Mouse (Mus musculus): ENCODE data around the gene Syngr2. TPM values are rescaled to one million over a fixed set of nuclear protein-coding genes. Genes with fewer than 3 reads are reported as not detected.

Gene Syngr2
- polyA plus RNA-seq (2015; fragmentation: Nextera tagmentation; extraction: Ambion mirVana) = 14.3 and 15.0 TPM in 2 replicates

- Histone ChIP-seq H3K4me2 (replicated peaks) (peak within 1 kb of the TSS; percentile 93), H3K36me3 (peaks cover 14% of the 10 kb centered on the region), H3K4me3 (replicated peaks) (peak within 1 kb of the TSS; percentile 61), H3K9ac (replicated peaks) (peak within 1 kb of the TSS; percentile 65), H3K4me1 (replicated peaks) (peaks cover 24% of the 10 kb centered on the region), H3K27me3 (peaks cover 23% of the 10 kb centered on the region), H3K9me3 (no peaks in the 10 kb centered on the region), H3K27ac (no peak within 1 kb of the TSS; the same call in 1 of the 2 replicates)
- peak; percentile 77 for ATAC-seq
- under 1% methylated on average over 75 of the region's 75 CpGs for WGBS
Observed at GRCm38 (mm10) chr11:117809407-117810311, at the start of gene Syngr2, which contains the start of gene Gm20708. TSS of gene Syngr2 (plus strand) at chr11:117809668. TSS of gene Gm20708 (plus strand) at chr11:117809668.

- H3K36me3 ChIP-seq = peaks cover 95% of the 10 kb centered on the region
- H3K27me3 ChIP-seq = no peaks in the 10 kb centered on the region
Observed at GRCm38 (mm10) chr11:117760374-117761119, 48.9 kb upstream of the Syngr2 start.

GRCm38 (mm10) chr11:117761801-117762200 lies 47.7 kb upstream of the Syngr2 start:
- WGBS = 93% methylated on average over 13 of the region's 13 CpGs
- H3K4me1 ChIP-seq (replicated peaks) = no peaks in the 10 kb centered on the region

More at GRCm38 (mm10) chr11:117760374-117761119, 48.9 kb upstream of the Syngr2 start:
- WGBS = 93% methylated on average over 26 of the region's 26 CpGs
- no peak overlapping the region for H3K27ac ChIP-seq
- no peak overlapping the region for H3K4me2 ChIP-seq (replicated peaks)
- 0 out of 2 replicates have a peak, but pooled peaks have one; percentile 27 for ATAC-seq
- H3K9ac ChIP-seq (replicated peaks) = no peak overlapping the region
- H3K4me1 ChIP-seq (replicated peaks) = no peaks in the 10 kb centered on the region
- no peaks in the 10 kb centered on the region for H3K9me3 ChIP-seq
- H3K4me3 ChIP-seq (replicated peaks) = no peak overlapping the region

GRCm38 (mm10) chr11:117762246-117762645 lies 47.2 kb upstream of the Syngr2 start:
- WGBS = 88% methylated on average over 12 of the region's 12 CpGs
- Histone ChIP-seq H3K4me2 (replicated peaks) (no peak overlapping the region), H3K36me3 (peaks cover 90% of the 10 kb centered on the region), H3K9ac (replicated peaks) (no peak overlapping the region), H3K4me3 (replicated peaks) (no peak overlapping the region), H3K4me1 (replicated peaks) (no peaks in the 10 kb centered on the region), H3K9me3 (no peaks in the 10 kb centered on the region), H3K27ac (no peak overlapping the region), H3K27me3 (no peaks in the 10 kb centered on the region)
- no peak for ATAC-seq

More at GRCm38 (mm10) chr11:117761801-117762200, 47.7 kb upstream of the Syngr2 start:
- peaks cover 94% of the 10 kb centered on the region for H3K36me3 ChIP-seq
- H3K4me2 ChIP-seq (replicated peaks) = no peak overlapping the region
- no peak for ATAC-seq
- H3K4me3 ChIP-seq (replicated peaks) = no peak overlapping the region
- no peaks in the 10 kb centered on the region for H3K27me3 ChIP-seq
- no peak overlapping the region for H3K9ac ChIP-seq (replicated peaks)
- H3K27ac ChIP-seq = no peak overlapping the region
- no peaks in the 10 kb centered on the region for H3K9me3 ChIP-seq

GRCm38 (mm10) chr11:117764319-117764718 lies 45.1 kb upstream of the Syngr2 start:
- Histone ChIP-seq H3K27me3 (no peaks in the 10 kb centered on the region), H3K9me3 (no peaks in the 10 kb centered on the region), H3K4me3 (replicated peaks) (no peak overlapping the region), H3K9ac (replicated peaks) (no peak overlapping the region), H3K27ac (no peak overlapping the region), H3K4me1 (replicated peaks) (0 out of 2 replicates have a peak, but pooled peaks cover 7% of the 10 kb centered on the region), H3K36me3 (peaks cover 69% of the 10 kb centered on the region), H3K4me2 (replicated peaks) (no peak overlapping the region)
- WGBS = 92% methylated on average over 9 of the region's 9 CpGs
- ATAC-seq = no peak

GRCm38 (mm10) chr11:117765361-117765760 lies 44.1 kb upstream of the Syngr2 start:
- no peak for ATAC-seq
- no peak overlapping the region for H3K4me3 ChIP-seq (replicated peaks)

GRCm38 (mm10) chr11:117766275-117766674 lies 43.2 kb upstream of the Syngr2 start:
- H3K27ac ChIP-seq = no peak overlapping the region
- peaks cover 10% of the 10 kb centered on the region; the same call in 1 of the 2 replicates for H3K4me1 ChIP-seq (replicated peaks)
- H3K4me2 ChIP-seq (replicated peaks) = no peak overlapping the region
- H3K27me3 ChIP-seq = no peaks in the 10 kb centered on the region
- WGBS = 91% methylated on average over 3 of the region's 3 CpGs
- no peak for ATAC-seq
- H3K9me3 ChIP-seq = no peaks in the 10 kb centered on the region
- H3K36me3 ChIP-seq = peaks cover 50% of the 10 kb centered on the region
- no peak overlapping the region for H3K9ac ChIP-seq (replicated peaks)
- no peak overlapping the region for H3K4me3 ChIP-seq (replicated peaks)

More at GRCm38 (mm10) chr11:117765361-117765760, 44.1 kb upstream of the Syngr2 start:
- H3K36me3 ChIP-seq = peaks cover 59% of the 10 kb centered on the region
- no peaks in the 10 kb centered on the region for H3K27me3 ChIP-seq
- peaks cover 10% of the 10 kb centered on the region; the same call in 1 of the 2 replicates for H3K4me1 ChIP-seq (replicated peaks)
- 91% methylated on average over 5 of the region's 5 CpGs for WGBS
- no peak overlapping the region for H3K9ac ChIP-seq (replicated peaks)
- H3K27ac ChIP-seq = no peak overlapping the region
- H3K4me2 ChIP-seq (replicated peaks) = no peak overlapping the region
- H3K9me3 ChIP-seq = no peaks in the 10 kb centered on the region

GRCm38 (mm10) chr11:117768725-117769682 lies 40.5 kb upstream of the Syngr2 start:
- 0 out of 2 replicates have a peak overlapping the region, but pooled peaks have one; percentile 25 for H3K27ac ChIP-seq
- WGBS = 81% methylated on average over 20 of the region's 20 CpGs
- H3K36me3 ChIP-seq = peaks cover 27% of the 10 kb centered on the region

GRCm38 (mm10) chr11:117769683-117770047 lies 39.8 kb upstream of the Syngr2 start:
- Histone ChIP-seq H3K9me3 (no peaks in the 10 kb centered on the region), H3K27ac (0 out of 2 replicates have a peak overlapping the region, but pooled peaks have one; percentile 25)
- WGBS = 87% methylated on average over 7 of the region's 7 CpGs

More at GRCm38 (mm10) chr11:117768725-117769682, 40.5 kb upstream of the Syngr2 start:
- Histone ChIP-seq H3K27me3 (no peaks in the 10 kb centered on the region), H3K4me1 (replicated peaks) (peaks cover 10% of the 10 kb centered on the region; the same call in 1 of the 2 replicates), H3K9ac (replicated peaks) (no peak overlapping the region), H3K4me2 (replicated peaks) (no peak overlapping the region), H3K4me3 (replicated peaks) (no peak overlapping the region), H3K9me3 (no peaks in the 10 kb centered on the region)
- ATAC-seq = 0 out of 2 replicates have a peak, but pooled peaks have one; percentile 15

GRCm38 (mm10) chr11:117770407-117770806 lies 39.1 kb upstream of the Syngr2 start:
- Histone ChIP-seq H3K4me1 (replicated peaks) (peaks cover 10% of the 10 kb centered on the region; the same call in 1 of the 2 replicates), H3K27me3 (no peaks in the 10 kb centered on the region), H3K9ac (replicated peaks) (no peak overlapping the region), H3K4me3 (replicated peaks) (no peak overlapping the region), H3K27ac (no peak overlapping the region), H3K36me3 (peaks cover 13% of the 10 kb centered on the region), H3K4me2 (replicated peaks) (no peak overlapping the region), H3K9me3 (no peaks in the 10 kb centered on the region)
- ATAC-seq = no peak
- WGBS = 90% methylated on average over 10 of the region's 10 CpGs

More at GRCm38 (mm10) chr11:117769683-117770047, 39.8 kb upstream of the Syngr2 start:
- Histone ChIP-seq H3K36me3 (peaks cover 20% of the 10 kb centered on the region), H3K4me1 (replicated peaks) (peaks cover 10% of the 10 kb centered on the region; the same call in 1 of the 2 replicates), H3K4me2 (replicated peaks) (no peak overlapping the region), H3K27me3 (no peaks in the 10 kb centered on the region), H3K4me3 (replicated peaks) (no peak overlapping the region), H3K9ac (replicated peaks) (no peak overlapping the region)
- ATAC-seq = no peak

- Histone ChIP-seq H3K27me3 (no peaks in the 10 kb centered on the region), H3K9me3 (no peaks in the 10 kb centered on the region), H3K4me1 (replicated peaks) (peaks cover 10% of the 10 kb centered on the region; the same call in 1 of the 2 replicates), H3K4me3 (replicated peaks) (no peak overlapping the region), H3K9ac (replicated peaks) (no peak overlapping the region), H3K27ac (no peak overlapping the region), H3K36me3 (no peaks in the 10 kb centered on the region), H3K4me2 (replicated peaks) (no peak overlapping the region)
- no peak for ATAC-seq
- WGBS = 95% methylated on average over 7 of the region's 7 CpGs
Observed at GRCm38 (mm10) chr11:117772352-117772751, 37.1 kb upstream of the Syngr2 start.
